Mouse (Mus musculus): ENCODE data around the gene Tmem167b. TPM values are rescaled to one million over a fixed set of nuclear protein-coding genes. Genes with fewer than 3 reads are reported as not detected.

Gene Tmem167b
- polyA plus RNA-seq (2015; fragmentation: Nextera tagmentation; extraction: Ambion mirVana) = 33.4 and 36.0 TPM in 2 replicates

DNA sequence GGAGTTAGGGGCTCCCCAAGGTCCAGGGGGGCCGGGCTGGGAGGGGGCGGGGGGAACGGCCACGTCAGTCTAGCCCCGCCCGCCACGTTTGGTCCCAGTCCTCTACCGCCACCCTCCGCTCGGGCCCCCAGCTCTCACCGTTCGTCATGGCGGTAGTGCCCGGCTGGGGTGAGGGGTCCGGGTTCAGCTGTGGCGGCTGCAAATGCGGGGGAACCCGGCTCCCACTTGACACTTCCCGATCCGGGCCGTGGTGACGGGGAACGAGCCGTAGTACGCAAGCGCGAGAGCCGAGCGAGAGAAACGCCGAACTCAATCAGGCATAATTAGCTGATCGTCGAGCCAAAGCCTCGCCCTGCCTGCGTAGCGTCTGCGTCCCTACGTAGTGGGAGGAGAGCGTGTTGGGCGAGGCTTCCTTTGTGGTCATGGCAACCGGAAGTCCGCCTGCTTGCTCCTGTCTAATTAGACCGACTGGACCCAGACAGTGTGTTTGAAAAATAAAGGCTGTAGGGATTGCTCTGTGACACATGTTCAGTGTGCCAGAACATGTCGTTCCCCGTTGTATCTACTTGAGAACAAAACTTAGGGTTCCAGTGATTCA is at the start of gene Tmem167b:
TSS of gene Tmem167b (minus strand) at position 334 of the 598 bp plus-strand sequence.

DNA sequence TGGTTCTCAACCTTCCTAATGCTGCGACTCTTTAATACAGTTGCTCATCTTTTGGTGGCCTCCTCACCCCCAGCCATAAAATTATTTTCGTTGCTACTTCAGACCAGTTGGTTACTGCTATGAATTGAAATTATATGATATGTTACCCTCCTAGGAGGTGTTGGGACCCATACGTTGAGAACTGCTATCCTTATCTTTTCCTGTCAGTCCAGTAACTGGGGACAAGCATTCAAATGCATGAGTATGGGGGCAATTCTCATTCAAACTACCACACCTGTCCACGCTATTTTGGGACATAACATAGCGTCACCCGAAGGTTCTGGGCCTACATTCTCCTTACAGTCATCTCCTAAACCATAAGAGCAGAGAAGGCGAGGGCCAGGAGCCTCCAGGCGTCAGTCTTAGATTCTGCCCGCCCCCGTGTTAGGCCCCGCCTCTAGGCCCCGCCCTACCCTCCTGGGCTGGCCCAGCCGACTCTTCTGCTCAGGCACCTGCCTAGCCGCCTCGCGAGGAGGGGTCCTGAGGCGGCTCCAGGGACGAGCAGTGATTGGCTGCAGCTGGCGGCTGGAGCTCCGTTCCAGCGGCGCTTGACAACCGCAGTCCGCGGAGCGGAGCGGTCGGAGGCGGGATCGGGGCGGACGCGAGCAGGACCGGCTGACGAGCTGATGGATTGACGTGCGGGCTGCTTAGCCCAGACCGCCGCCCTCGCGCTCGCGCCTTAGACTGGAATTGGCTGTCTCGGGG is 28.7 kb upstream of the Tmem167b start, which contains the start of gene Wdr47:
TSS of gene Wdr47 (plus strand) at position 494 of the 744 bp plus-strand sequence.

DNA sequence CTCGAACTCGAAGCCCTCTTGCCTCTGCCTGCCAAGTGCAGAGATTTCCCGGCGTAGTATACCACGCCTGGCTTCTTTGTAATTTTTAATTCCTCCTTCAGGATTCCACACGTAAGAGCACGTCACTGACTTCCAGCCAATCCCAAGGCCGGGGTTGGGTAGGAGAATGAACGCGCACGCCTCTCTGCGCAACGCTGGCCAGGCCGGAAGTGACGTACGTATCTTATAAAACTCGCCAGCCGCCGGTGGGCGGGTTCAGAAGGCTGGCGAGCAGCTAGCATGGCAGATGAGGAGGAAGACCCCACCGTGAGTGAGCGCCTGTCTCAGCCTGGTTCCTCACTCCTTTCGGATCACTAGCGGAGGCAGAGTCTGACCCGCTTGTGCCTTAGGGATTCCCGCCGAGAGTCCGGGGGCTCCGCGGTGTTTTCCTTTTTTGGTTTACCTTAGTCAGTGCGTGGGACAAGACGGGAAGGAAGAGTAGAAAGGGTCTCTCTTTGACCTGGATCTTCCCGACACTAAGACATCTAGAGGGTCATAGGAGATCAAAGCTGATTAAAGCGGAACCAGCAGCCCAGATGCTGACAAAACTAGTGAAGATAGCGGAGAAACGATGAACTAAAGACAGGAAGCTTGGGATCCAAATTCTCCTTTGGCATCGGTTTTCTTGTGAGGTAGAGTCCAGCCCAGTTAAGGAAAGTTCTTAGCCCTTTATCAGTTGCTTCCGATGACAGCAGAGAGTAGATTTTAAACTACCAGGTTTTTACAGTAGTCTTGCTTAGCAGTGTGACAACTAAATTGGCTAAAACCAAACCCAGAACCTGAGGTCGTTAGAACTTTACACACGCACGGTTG is 9.4 kb upstream of the Tmem167b start, which contains the start of gene Taf13:
TSS of gene Taf13 (plus strand) at position 256 of the 852 bp plus-strand sequence.

DNA sequence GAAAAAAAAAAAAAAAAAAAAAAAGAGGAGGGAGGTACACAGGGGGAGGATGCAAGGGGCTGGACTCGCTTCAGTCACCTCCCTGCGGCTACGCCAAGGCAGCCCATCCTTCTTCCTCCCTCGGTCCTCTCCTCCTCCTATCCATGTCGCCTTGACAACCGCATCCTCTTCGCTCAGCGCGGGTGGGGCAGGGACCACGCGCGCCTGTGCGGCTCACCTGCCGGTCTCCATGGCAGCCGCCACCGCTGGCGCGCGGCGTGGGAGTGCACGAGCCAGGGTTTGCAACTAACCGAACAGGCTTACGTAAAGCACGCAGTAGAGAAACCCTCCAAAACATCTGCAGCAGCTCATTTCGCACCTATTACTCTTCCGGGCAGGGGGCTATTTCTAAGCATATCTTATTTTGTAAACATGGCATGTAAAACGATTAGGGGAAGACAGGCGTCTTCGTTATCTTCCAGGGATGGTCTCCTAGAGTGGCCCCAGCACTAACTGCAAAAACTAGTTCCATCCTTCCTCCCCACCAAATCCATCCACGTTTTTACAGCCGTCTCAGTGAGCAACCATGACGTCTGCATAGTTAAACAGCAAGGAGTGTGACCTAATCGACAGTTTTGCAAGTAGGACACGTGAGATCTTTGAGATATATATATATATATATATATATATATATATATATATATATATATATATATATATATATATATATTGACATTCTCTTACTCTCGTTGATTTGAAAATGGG is 25.6 kb downstream of the Tmem167b start, which contains the start of gene 5330417C22Rik:
TSS of gene 5330417C22Rik (minus strand) at position 20 of the 744 bp plus-strand sequence.

DNA sequence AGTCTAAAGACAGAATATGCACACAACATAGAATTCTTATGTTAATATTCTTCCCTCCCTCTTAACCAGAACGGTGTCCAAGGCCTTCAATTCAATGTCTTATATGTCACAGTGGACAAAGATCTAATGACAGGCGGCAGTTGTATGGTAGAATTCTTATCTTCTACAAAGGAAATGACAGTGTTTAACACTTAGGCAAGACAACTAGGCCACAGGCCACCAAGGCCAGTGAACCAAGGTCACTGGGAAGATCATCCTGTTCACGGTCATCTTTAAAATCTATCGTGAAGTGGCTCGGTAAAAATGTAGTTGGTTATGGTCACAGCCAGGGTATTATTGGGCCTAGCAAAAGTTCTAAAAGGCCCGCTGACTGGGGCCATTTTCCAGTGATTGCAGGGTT is 28.3 kb downstream of the Tmem167b start, which contains the start of gene 1700013F07Rik:
TSS of gene 1700013F07Rik (plus strand) at position 200 of the 400 bp plus-strand sequence.

Small RNA genes within 50 kb of the gene (microRNA-seq; reads per million reads assigned to microRNA genes)
- gene Gm22860 = not detected

Other genes starting within 250 kb of the Tmem167b start
- 0.15 and 0.18 TPM in 2 replicates for gene Mybphl, start 197.6 kb downstream of the Tmem167b start, polyA plus RNA-seq (2015; fragmentation: Nextera tagmentation; extraction: Ambion mirVana)
- 4.7 and 5.3 TPM in 2 replicates for gene Psrc1, start 178.6 kb downstream of the Tmem167b start, polyA plus RNA-seq (2015; fragmentation: Nextera tagmentation; extraction: Ambion mirVana)
- 36.1 and 38.5 TPM in 2 replicates for gene Celsr2, start 146.9 kb downstream of the Tmem167b start, polyA plus RNA-seq (2015; fragmentation: Nextera tagmentation; extraction: Ambion mirVana)
- 198 and 209 TPM in 2 replicates for gene Sars, start 117.3 kb downstream of the Tmem167b start, polyA plus RNA-seq (2015; fragmentation: Nextera tagmentation; extraction: Ambion mirVana)
- 1.1 and 1.8 TPM in 2 replicates for gene 1700013F07Rik, start 28.3 kb downstream of the Tmem167b start, polyA plus RNA-seq (2015; fragmentation: Nextera tagmentation; extraction: Ambion mirVana)
- gene 5330417C22Rik, start 25.9 kb downstream of the Tmem167b start, polyA plus RNA-seq (2015; fragmentation: Nextera tagmentation; extraction: Ambion mirVana) = 21.6 TPM in 2 replicates
- gene Taf13, start 9.2 kb upstream of the Tmem167b start, polyA plus RNA-seq (2015; fragmentation: Nextera tagmentation; extraction: Ambion mirVana) = 36.2 and 41.1 TPM in 2 replicates
- gene Wdr47, start 28.8 kb upstream of the Tmem167b start, polyA plus RNA-seq (2015; fragmentation: Nextera tagmentation; extraction: Ambion mirVana) = 61.6 and 66.7 TPM in 2 replicates
- 39.7 and 44.1 TPM in 2 replicates for gene Clcc1, start 91.4 kb upstream of the Tmem167b start, polyA plus RNA-seq (2015; fragmentation: Nextera tagmentation; extraction: Ambion mirVana)
- gene Gpsm2, start 159.8 kb upstream of the Tmem167b start, polyA plus RNA-seq (2015; fragmentation: Nextera tagmentation; extraction: Ambion mirVana) = 16.1 and 18.6 TPM in 2 replicates
- not detected in 2 replicates for gene Aknad1, start 177.2 kb upstream of the Tmem167b start, polyA plus RNA-seq (2015; fragmentation: Nextera tagmentation; extraction: Ambion mirVana)